Mouse (Mus musculus): ENCODE measurements around the gene Hsd17b12. TPM values are rescaled to one million over a fixed set of nuclear protein-coding genes. Genes with fewer than 3 reads are reported as not detected.
A peak's percentile ranks its signal among the peaks of the same experiment; 100 is the strongest.

The Hsd17b12 gene
- polyA plus RNA-seq, 1 experiment from 2014 or later = 138 TPM

DNA sequence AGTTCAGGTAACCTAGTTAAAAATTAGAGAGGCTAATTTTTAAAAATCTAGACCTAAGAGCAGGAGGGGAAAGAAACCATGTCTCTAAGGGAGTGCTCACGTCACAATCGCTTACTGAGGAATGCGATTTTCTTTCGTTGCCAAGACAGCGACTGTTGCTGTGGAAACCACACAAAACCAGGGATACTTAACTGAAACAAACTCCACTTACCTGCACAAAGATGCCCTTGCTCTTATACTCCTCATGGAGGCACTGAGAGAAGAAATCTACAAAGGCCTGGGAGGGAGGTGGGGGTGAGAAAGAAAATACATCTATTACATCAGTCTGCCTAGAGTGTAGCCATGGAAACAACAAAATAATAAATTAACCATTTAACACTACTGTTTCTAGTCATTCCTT lies 114.1 kb downstream of the Hsd17b12 start:
- Histone ChIP-seq H3K27ac (no peak overlapping the region), H3K9me3 (no peaks in the 10 kb centered on the region), H3K27me3 (replicated peaks) (no peaks in the 10 kb centered on the region), H3K9ac (no peak overlapping the region), H3K4me3 (replicated peaks) (no peak overlapping the region), H3K36me3 (no peaks in the 10 kb centered on the region), H3K4me1 (no peaks in the 10 kb centered on the region), H3K4me2 (no peak overlapping the region)
- WGBS = 57% methylated on average over 5 of the region's 5 CpGs
- ATAC-seq (ENCODE audit: insufficient read depth, low FRiP score, low read depth) = no peak

- Histone ChIP-seq H3K27me3 (replicated peaks) (no peaks in the 10 kb centered on the region), H3K36me3 (no peaks in the 10 kb centered on the region), H3K27ac (no peak overlapping the region), H3K4me3 (replicated peaks) (no peak overlapping the region), H3K9ac (no peak overlapping the region), H3K9me3 (no peaks in the 10 kb centered on the region), H3K4me2 (no peak overlapping the region), H3K4me1 (no peaks in the 10 kb centered on the region)
- ATAC-seq (ENCODE audit: insufficient read depth, low FRiP score, low read depth) = no peak
- WGBS = 92% methylated on average over 3 of the region's 3 CpGs
Measured at GRCm38 (mm10) chr2:94042461-94042860, 115.3 kb downstream of the Hsd17b12 start.

DNA sequence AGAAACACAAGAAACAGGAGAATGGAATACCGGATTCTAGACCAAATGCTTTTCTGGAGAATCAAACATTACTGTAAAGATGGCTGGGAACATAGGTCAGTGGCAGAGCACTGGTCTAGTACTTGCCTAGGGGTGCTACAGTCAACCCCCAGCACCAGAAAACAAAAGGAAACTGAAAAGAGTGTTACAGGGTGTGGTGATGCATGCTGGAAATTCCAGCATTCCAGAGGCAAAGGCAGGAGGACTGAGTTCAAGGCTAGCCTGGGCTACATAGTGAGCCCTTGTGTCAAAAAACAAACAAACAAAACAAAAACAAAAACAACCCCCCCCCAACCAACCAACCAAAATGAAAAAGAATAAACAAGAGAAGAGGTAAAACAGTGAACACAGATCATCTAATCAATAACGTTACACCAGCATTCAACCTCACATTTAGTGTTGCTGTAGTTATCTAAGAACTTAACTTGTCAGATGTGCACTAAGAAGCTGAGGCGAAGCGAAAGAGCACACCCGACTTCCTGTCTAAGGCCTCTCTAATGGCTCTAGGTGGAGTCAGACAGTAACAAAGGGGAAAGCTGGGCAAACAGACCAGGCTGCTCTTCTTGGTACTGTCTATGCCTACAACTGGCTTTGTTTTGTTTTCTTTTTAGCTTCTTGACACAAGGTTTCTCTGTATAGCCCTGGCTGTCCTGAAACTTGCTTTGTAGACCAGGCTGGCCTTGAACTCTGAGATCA lies 117.2 kb downstream of the Hsd17b12 start:
- Histone ChIP-seq H3K36me3 (no peaks in the 10 kb centered on the region), H3K27me3 (replicated peaks) (no peaks in the 10 kb centered on the region), H3K4me1 (no peaks in the 10 kb centered on the region), H3K4me2 (no peak overlapping the region), H3K9me3 (no peaks in the 10 kb centered on the region), H3K9ac (no peak overlapping the region), H3K4me3 (replicated peaks) (no peak overlapping the region), H3K27ac (no peak overlapping the region)
- WGBS = 84% methylated on average over 5 of the region's 5 CpGs
- no peak for ATAC-seq (ENCODE audit: insufficient read depth, low FRiP score, low read depth)

GRCm38 (mm10) chr2:94035428-94036331 lies 122.1 kb downstream of the Hsd17b12 start:
- ATAC-seq (ENCODE audit: insufficient read depth, low FRiP score, low read depth) = peak; percentile 43; the same call in 1 of the 2 replicates
- WGBS = 70% methylated on average over 9 of the region's 9 CpGs

GRCm38 (mm10) chr2:94030602-94031001 lies 127.2 kb downstream of the Hsd17b12 start:
- H3K9ac ChIP-seq = no peak overlapping the region
- no peaks in the 10 kb centered on the region for H3K36me3 ChIP-seq
- no peak overlapping the region for H3K4me2 ChIP-seq
- ATAC-seq (ENCODE audit: insufficient read depth, low FRiP score, low read depth) = no peak
- no peak overlapping the region for H3K27ac ChIP-seq
- H3K27me3 ChIP-seq (replicated peaks) = no peaks in the 10 kb centered on the region
- no peaks in the 10 kb centered on the region for H3K4me1 ChIP-seq
- no peaks in the 10 kb centered on the region for H3K9me3 ChIP-seq
- H3K4me3 ChIP-seq (replicated peaks) = no peak overlapping the region

More at GRCm38 (mm10) chr2:94035428-94036331, 122.1 kb downstream of the Hsd17b12 start:
- Histone ChIP-seq H3K4me2 (no peak overlapping the region), H3K27ac (no peak overlapping the region), H3K36me3 (no peaks in the 10 kb centered on the region), H3K9me3 (no peaks in the 10 kb centered on the region), H3K4me1 (no peaks in the 10 kb centered on the region), H3K9ac (no peak overlapping the region), H3K27me3 (replicated peaks) (no peaks in the 10 kb centered on the region), H3K4me3 (replicated peaks) (no peak overlapping the region)

DNA sequence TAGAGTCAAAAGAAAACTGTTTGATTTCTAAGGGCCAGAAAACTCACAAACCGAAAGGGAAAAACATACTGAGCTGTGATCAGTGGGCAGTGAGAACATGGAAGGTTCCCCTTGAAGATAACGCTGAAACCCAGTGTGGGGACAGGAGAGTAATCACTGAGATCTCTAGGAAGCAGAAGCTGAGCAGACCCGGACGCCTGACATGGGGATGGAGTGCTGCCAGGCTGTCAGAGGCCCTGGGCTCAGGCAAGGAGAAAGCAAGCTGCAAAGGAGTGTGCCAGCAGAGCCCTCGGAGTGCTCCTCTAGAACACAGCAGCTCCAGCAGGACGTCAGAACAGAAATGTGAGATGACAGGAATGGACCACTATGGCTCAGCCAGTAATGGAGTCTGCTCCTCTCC lies 133.1 kb downstream of the Hsd17b12 start:
- Histone ChIP-seq H3K4me3 (replicated peaks) (no peak overlapping the region), H3K9me3 (no peaks in the 10 kb centered on the region), H3K27ac (no peak overlapping the region), H3K27me3 (replicated peaks) (no peaks in the 10 kb centered on the region), H3K9ac (no peak overlapping the region), H3K4me1 (no peaks in the 10 kb centered on the region), H3K36me3 (no peaks in the 10 kb centered on the region), H3K4me2 (no peak overlapping the region)
- no peak for ATAC-seq (ENCODE audit: insufficient read depth, low FRiP score, low read depth)
- WGBS = 49% methylated on average over 6 of the region's 6 CpGs

DNA sequence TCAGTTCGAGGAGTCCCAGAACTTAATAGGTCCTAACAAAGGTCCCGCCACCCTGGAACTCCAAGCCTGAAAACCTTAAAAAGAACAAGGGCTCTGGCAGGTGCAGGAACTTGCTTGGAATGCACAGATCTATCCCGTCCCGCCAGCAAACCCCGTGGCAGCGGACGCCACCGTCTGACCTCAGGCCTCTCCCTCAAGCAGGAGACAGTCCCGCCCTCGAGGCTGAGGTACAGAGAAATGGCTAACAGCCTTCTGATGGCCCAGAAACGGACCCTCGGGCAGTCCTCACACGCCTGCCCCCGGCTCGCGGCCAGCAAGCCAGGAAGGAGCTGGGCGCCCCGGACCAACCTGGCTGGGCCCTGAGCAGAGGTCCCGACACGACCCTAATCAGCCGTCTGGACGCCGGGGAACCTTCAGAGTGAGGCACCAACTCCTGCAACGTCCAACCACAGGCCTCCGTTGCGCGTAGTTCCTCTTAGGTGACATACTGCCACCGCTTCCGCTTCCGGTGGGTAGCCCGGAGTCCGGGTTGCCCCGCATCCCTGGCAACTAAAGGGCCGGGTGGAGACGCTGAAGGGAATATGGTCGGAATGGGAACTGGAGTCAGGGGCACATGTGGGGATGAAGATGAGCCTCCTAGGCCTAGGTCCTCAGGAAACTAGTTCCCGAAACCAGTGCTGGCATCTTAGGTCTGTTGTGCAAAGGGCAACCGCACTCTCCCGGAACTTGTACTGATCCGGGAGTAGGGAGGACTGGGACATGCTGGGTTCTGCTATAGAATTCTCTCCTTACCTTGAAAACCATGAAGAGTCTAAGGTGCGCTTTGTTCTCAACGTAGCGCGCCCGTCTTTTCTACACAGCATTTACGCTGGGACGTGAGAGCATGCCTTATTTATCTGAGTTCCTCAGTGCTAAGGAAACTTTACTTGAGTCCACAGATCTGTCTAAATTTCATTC lies 147.2 kb downstream of the Hsd17b12 start, which contains the start of gene Alkbh3:
Gene Alkbh3, minus strand, starts transcription at position 473 of the 957 bp plus-strand sequence.
- Histone ChIP-seq H3K4me1 (peaks cover 6% of the 10 kb centered on the region), H3K36me3 (peaks cover 11% of the 10 kb centered on the region; the same call in 1 of the 2 replicates), H3K4me2 (peak within 1 kb of the TSS; percentile 85), H3K9me3 (no peaks in the 10 kb centered on the region), H3K27ac (peak within 1 kb of the TSS; percentile 23; the same call in 1 of the 2 replicates), H3K4me3 (replicated peaks) (peak within 1 kb of the TSS; percentile 85), H3K27me3 (replicated peaks) (no peaks in the 10 kb centered on the region), H3K9ac (peak within 1 kb of the TSS; percentile 90)
- WGBS = 5% methylated on average over 47 of the region's 47 CpGs
- peak; percentile 99 for ATAC-seq (ENCODE audit: insufficient read depth, low FRiP score, low read depth)

GRCm38 (mm10) chr2:94002331-94002730 lies 155.4 kb downstream of the Hsd17b12 start:
- H3K9ac ChIP-seq = no peak overlapping the region
- H3K4me3 ChIP-seq (replicated peaks) = no peak overlapping the region
- WGBS = 2% methylated on average over 2 of the region's 2 CpGs
- no peaks in the 10 kb centered on the region for H3K27me3 ChIP-seq (replicated peaks)
- no peak overlapping the region for H3K4me2 ChIP-seq
- H3K36me3 ChIP-seq = peaks cover 29% of the 10 kb centered on the region
- no peak for ATAC-seq (ENCODE audit: insufficient read depth, low FRiP score, low read depth)
- H3K4me1 ChIP-seq = no peaks in the 10 kb centered on the region
- H3K9me3 ChIP-seq = no peaks in the 10 kb centered on the region
- H3K27ac ChIP-seq = no peak overlapping the region

GRCm38 (mm10) chr2:94001918-94002317 lies 155.8 kb downstream of the Hsd17b12 start:
- Histone ChIP-seq H3K4me3 (replicated peaks) (no peak overlapping the region), H3K4me1 (no peaks in the 10 kb centered on the region), H3K9ac (no peak overlapping the region), H3K36me3 (peaks cover 27% of the 10 kb centered on the region), H3K27me3 (replicated peaks) (no peaks in the 10 kb centered on the region), H3K27ac (no peak overlapping the region), H3K9me3 (no peaks in the 10 kb centered on the region), H3K4me2 (no peak overlapping the region)
- 75% methylated on average over 4 of the region's 4 CpGs for WGBS
- ATAC-seq (ENCODE audit: insufficient read depth, low FRiP score, low read depth) = no peak

GRCm38 (mm10) chr2:94001411-94001810 lies 156.4 kb downstream of the Hsd17b12 start:
- Histone ChIP-seq H3K4me1 (no peaks in the 10 kb centered on the region), H3K27ac (no peak overlapping the region), H3K36me3 (peaks cover 29% of the 10 kb centered on the region), H3K4me2 (no peak overlapping the region), H3K4me3 (replicated peaks) (no peak overlapping the region), H3K9me3 (no peaks in the 10 kb centered on the region), H3K27me3 (replicated peaks) (no peaks in the 10 kb centered on the region), H3K9ac (no peak overlapping the region)
- ATAC-seq (ENCODE audit: insufficient read depth, low FRiP score, low read depth) = no peak
- WGBS = 87% methylated on average over 6 of the region's 6 CpGs

DNA sequence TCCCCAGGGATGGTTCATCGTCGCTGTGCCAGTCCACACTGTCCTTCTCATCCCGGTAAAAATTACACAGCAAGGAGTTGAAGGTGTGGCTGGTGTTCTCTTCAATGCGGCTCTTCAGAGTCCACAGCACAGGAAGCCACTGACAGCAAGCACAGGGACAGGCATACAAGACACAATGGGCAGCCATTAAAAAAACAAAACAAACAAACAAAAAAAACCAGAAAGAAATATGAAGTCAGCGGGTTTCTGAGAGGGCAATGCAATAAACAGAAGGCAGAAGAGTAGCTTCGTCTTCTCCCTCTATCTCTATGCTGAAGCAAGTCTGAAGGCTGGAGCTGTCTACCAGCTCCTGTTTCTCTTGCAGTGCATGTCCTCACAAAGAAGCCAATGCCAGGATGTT lies 161.5 kb downstream of the Hsd17b12 start, which contains the start of gene Gm27027:
Gene Gm27027, minus strand, starts transcription at position 101 of the 400 bp plus-strand sequence.
- H3K4me2 ChIP-seq = no peak within 1 kb of the TSS
- H3K27ac ChIP-seq = no peak within 1 kb of the TSS
- WGBS = 91% methylated on average over 6 of the region's 6 CpGs
- H3K4me1 ChIP-seq = no peaks in the 10 kb centered on the region
- no peaks in the 10 kb centered on the region for H3K27me3 ChIP-seq (replicated peaks)
- peaks cover 44% of the 10 kb centered on the region for H3K36me3 ChIP-seq
- H3K4me3 ChIP-seq (replicated peaks) = no peak within 1 kb of the TSS
- no peak for ATAC-seq (ENCODE audit: insufficient read depth, low FRiP score, low read depth)
- H3K9me3 ChIP-seq = no peaks in the 10 kb centered on the region
- H3K9ac ChIP-seq = no peak within 1 kb of the TSS

Measured in stomach, embryonic 15.5 days (tissue).